In genomic region chr13:48800850-48801546, GRCm38 (mm10) we compare ENCODE assay signal across 8 mouse cellular contexts.
DNase-seq lines count a peak whose midpoint lies in the region; ATAC-seq and TF ChIP-seq lines count a peak whose summit lies in the region.

No protein-coding gene starts in this region.

- WGBS in kidney, adult 2 months: 37% methylated on average over 11 of the region's 11 CpGs
- WGBS in liver, embryonic 13.5 days (ENCODE audit: insufficient replicate concordance): 17% methylated on average over 11 of the region's 11 CpGs
- WGBS in neural tube, embryonic 14.5 days: 29% methylated on average over 11 of the region's 11 CpGs
- 51% methylated on average over 11 of the region's 11 CpGs for WGBS in thymus, adult 2 months

- peak; percentile 62 to 78 for DNase-seq in left cerebral cortex, adult 18-20 months (ENCODE audit: low spot score in 2 of 2)
- no peak for DNase-seq in left cerebral cortex, adult 11 months (ENCODE audit: low spot score)
- peak; percentile 84 for DNase-seq in gastrocnemius, postnatal 10 days
- peak; percentile 48 for DNase-seq in kidney, adult 2 months
- peak; percentile 31 for DNase-seq in liver, embryonic 13.5 days
- DNase-seq in thymus, adult 2 months: peak; percentile 84

- H3K27me3 ChIP-seq in kidney, adult 2 months (replicated peaks; ENCODE audit: control insufficient read depth, insufficient read depth, low read length): no peaks in the 10 kb centered on the region
- H3K27me3 ChIP-seq in liver, embryonic 13.5 days: no peaks in the 10 kb centered on the region
- no peaks in the 10 kb centered on the region for H3K27me3 ChIP-seq in neural tube, embryonic 14.5 days (ENCODE audit: control insufficient read depth, insufficient read depth, low read length)
- H3K27me3 ChIP-seq in thymus, adult 2 months (ENCODE audit: control insufficient read depth, insufficient read depth, low read length): no peaks in the 10 kb centered on the region

- no peaks in the 10 kb centered on the region for H3K36me3 ChIP-seq in kidney, adult 2 months (ENCODE audit: control insufficient read depth, insufficient read depth, low read length)
- H3K36me3 ChIP-seq in liver, embryonic 13.5 days: peaks cover 43% of the 10 kb centered on the region
- peaks cover 20% of the 10 kb centered on the region for H3K36me3 ChIP-seq in neural tube, embryonic 14.5 days (ENCODE audit: control insufficient read depth, insufficient read depth, low read length)
- H3K36me3 ChIP-seq in thymus, adult 2 months (ENCODE audit: control insufficient read depth, insufficient read depth, low read length): peaks cover 44% of the 10 kb centered on the region

- H3K4me1 ChIP-seq in kidney, adult 2 months (ENCODE audit: control insufficient read depth, insufficient read depth, low read length): no peaks in the 10 kb centered on the region
- peaks cover 9% of the 10 kb centered on the region for H3K4me1 ChIP-seq in liver, embryonic 13.5 days (replicated peaks)
- H3K4me1 ChIP-seq in neural tube, embryonic 14.5 days (ENCODE audit: control insufficient read depth, insufficient read depth, low read length): no peaks in the 10 kb centered on the region
- no peaks in the 10 kb centered on the region for H3K4me1 ChIP-seq in thymus, adult 2 months (replicated peaks; ENCODE audit: control insufficient read depth, insufficient read depth, low read length)

- peak; percentile 79 for TF ChIP-seq CTCF in kidney, adult 2 months (conservative IDR thresholded peaks at IDR 0.05; ENCODE audit: insufficient read depth, insufficient read length, low read depth, low read length)
- peak; percentile 93 for TF ChIP-seq CTCF in thymus, adult 2 months (IDR thresholded peaks at IDR 0.05; ENCODE audit: borderline replicate concordance, control insufficient read depth, extremely low read depth, insufficient read depth, low read length, poor library complexity)

- H3K9me3 ChIP-seq in liver, embryonic 13.5 days (replicated peaks): no peaks in the 10 kb centered on the region
- no peaks in the 10 kb centered on the region for H3K9me3 ChIP-seq in neural tube, embryonic 14.5 days (ENCODE audit: control insufficient read depth, low read length)

- H3K27ac ChIP-seq in kidney, adult 2 months (ENCODE audit: insufficient read depth, low read depth, low read length): no peak overlapping the region
- no peak overlapping the region for H3K27ac ChIP-seq in liver, embryonic 13.5 days
- H3K27ac ChIP-seq in neural tube, embryonic 14.5 days (ENCODE audit: low read depth, low read length): no peak overlapping the region
- no peak overlapping the region for H3K27ac ChIP-seq in thymus, adult 2 months (ENCODE audit: control insufficient read depth, insufficient read depth, low read length)

- no peak overlapping the region for H3K4me2 ChIP-seq in liver, embryonic 13.5 days
- H3K4me2 ChIP-seq in neural tube, embryonic 14.5 days (ENCODE audit: low read depth, low read length): no peak overlapping the region

- H3K9ac ChIP-seq in liver, embryonic 13.5 days: no peak overlapping the region
- H3K9ac ChIP-seq in neural tube, embryonic 14.5 days (replicated peaks; ENCODE audit: low read depth, low read length): no peak overlapping the region

- H3K4me3 ChIP-seq in kidney, adult 2 months (ENCODE audit: insufficient read depth, low read depth, low read length): no peak overlapping the region
- H3K4me3 ChIP-seq in liver, embryonic 13.5 days (replicated peaks): no peak overlapping the region
- no peak overlapping the region for H3K4me3 ChIP-seq in neural tube, embryonic 14.5 days (ENCODE audit: low read depth, low read length)
- no peak overlapping the region for H3K4me3 ChIP-seq in thymus, adult 2 months (ENCODE audit: control insufficient read depth, insufficient read depth, low read length)

- TF ChIP-seq POLR2A in kidney, adult 2 months (IDR thresholded peaks at IDR 0.05; ENCODE audit: low read depth, low read length): no peak
- TF ChIP-seq POLR2A in thymus, adult 2 months (IDR thresholded peaks at IDR 0.05; ENCODE audit: control insufficient read depth, extremely low read depth, insufficient read depth, low read length, poor library complexity): no peak

- ATAC-seq in common myeloid progenitor, adult 5-6 weeks (replicated peaks; ENCODE audit: low read depth, poor library complexity, severe bottlenecking): peak; percentile 71
- peak; percentile 69 for ATAC-seq in liver, embryonic 13.5 days (ENCODE audit: low read depth)
- ATAC-seq in neural tube, embryonic 14.5 days (ENCODE audit: low read depth): peak; percentile 76
